Mouse (Mus musculus): ENCODE results near the gene Pde10a. TPM values are rescaled to one million over a fixed set of nuclear protein-coding genes. Genes with fewer than 3 reads are reported as not detected.

Gene Pde10a
- total and polyA plus RNA-seq, 3 experiments, result 0.04 to 0.41 (median 0.21) TPM

DNA sequence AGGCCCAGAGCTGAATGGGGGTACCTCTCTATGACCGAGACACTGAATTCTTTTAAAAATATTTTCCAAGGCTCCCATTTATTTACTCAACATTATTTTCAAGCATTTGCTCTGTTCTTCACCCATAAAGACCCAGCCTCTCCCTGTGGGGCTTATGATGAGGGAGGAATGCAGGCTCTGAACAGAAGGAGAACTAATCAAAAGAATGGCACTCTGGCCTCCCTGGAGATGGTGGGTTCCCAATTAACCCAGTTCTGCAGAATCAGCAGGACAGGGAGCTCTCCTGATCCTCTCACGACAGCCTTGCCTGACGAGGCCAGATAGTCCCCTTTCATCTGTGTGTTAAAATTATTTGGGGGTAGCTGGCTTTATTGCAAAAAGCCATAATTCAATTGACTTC, 117.2 kb downstream of the Pde10a start:
- Histone ChIP-seq H3K36me3 (replicated peaks in 1 of 2; ENCODE audit: control insufficient read depth in 1 of 2, insufficient read depth in 1 of 2, low read length in 1 of 2) (no peaks in the 10 kb centered on the region), H3K4me2 (ENCODE audit: insufficient read depth, low read depth, poor library complexity, severe bottlenecking) (no peak overlapping the region), H3K9me3 (replicated peaks; ENCODE audit: low read length) (no peaks in the 10 kb centered on the region), H3K79me2 (replicated peaks; ENCODE audit: control insufficient read depth, extremely low read depth, insufficient read depth, poor library complexity, severe bottlenecking) (no peaks in the 10 kb centered on the region), H3K27me3 (replicated peaks) (no peaks in the 10 kb centered on the region), H3K27ac (ENCODE audit: insufficient read depth, low read depth) (no peak overlapping the region), H3K4me1 (ENCODE audit: control insufficient read depth in 1 of 2, insufficient read depth in 2 of 2) (peaks cover 3 to 28% of the 10 kb centered on the region in 2 experiments; a peak in 3 of 4 replicates), H3K4me3 (replicated peaks in 1 of 3; ENCODE audit: low read depth in 2 of 3, low read length in 2 of 3, poor library complexity in 1 of 3) (no peak overlapping the region), H3K9ac (ENCODE audit: insufficient read depth, low read depth) (no peak overlapping the region)
- in situ Hi-C loops (cut with MboI; ENCODE audit: low pct_ligation_motif_present, low pct_unique_long_range_greater_than_20kb, low sequenced_read_pairs), result loop anchor here (25.0 kb wide), 1 partner anchor 95 kb away; no protein-coding TSS in a partner anchor
- TF ChIP-seq ZNF384 (IDR thresholded peaks at IDR 0.05; ENCODE audit: low read depth, low read length) (no peak), MAFK (IDR thresholded peaks at IDR 0.05; ENCODE audit: insufficient replicate concordance, low read length) (no peak), ETS1 (conservative IDR thresholded peaks at IDR 0.05; ENCODE audit: low read depth, low read length) (no peak), USF1 (IDR thresholded peaks at IDR 0.05; ENCODE audit: low read depth, low read length) (no peak), MAZ (IDR thresholded peaks at IDR 0.05; ENCODE audit: low read depth, low read length) (no peak), ZKSCAN1 (IDR thresholded peaks at IDR 0.05; ENCODE audit: borderline replicate concordance, low read depth, low read length) (no peak), ZC3H11A (IDR thresholded peaks at IDR 0.05; ENCODE audit: low read depth, low read length) (no peak), RCOR1 (conservative IDR thresholded peaks at IDR 0.05; ENCODE audit: low read depth, low read length) (no peak), RAD21 (IDR thresholded peaks at IDR 0.05; ENCODE audit: low read depth, low read length) (no peak), HCFC1 (IDR thresholded peaks at IDR 0.05; ENCODE audit: low read depth, low read length) (no peak), JUND (conservative IDR thresholded peaks at IDR 0.05; ENCODE audit: low read depth, low read length) (no peak), JUN (IDR thresholded peaks at IDR 0.05; ENCODE audit: insufficient read depth, low read depth, low read length) (no peak), BHLHE40 (IDR thresholded peaks at IDR 0.05; ENCODE audit: low read depth, low read length) (no peak)
- dilution Hi-C loops (cut with MboI; ENCODE audit: extremely low pct_ligation_motif_present, extremely low pct_unique_long_range_greater_than_20kb, low sequenced_read_pairs), result no loop called here
- no peak for DNase-seq (ENCODE audit: extremely low read depth)

DNA sequence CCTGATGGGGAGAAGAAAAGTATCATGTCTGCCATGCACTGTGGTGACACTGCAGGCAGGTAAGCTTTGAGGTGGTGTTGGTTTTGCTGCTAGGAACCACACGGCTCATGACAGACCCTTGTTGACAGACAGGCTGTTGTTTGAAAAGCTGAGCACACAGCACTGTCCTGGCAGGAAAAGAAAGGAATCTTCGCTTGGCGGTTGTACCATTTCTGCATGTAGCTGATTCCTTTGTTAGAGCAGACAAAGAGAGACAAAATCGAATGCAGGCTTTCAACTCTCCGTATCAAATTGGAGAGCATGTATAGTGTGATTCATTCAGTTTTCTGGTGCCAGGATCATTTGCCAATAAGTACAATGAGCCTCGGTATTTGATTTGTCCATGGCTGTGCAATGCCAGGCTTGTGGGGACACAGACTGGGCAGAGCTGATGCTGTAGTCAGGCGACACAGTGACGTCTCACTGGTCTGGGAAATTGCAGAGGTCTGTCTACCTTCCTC, 122.2 kb downstream of the Pde10a start:
- Histone ChIP-seq H3K27ac (ENCODE audit: insufficient read depth, low read depth) (no peak overlapping the region), H3K9me3 (replicated peaks; ENCODE audit: low read length) (peaks cover 2% of the 10 kb centered on the region), H3K4me2 (ENCODE audit: insufficient read depth, low read depth, poor library complexity, severe bottlenecking) (no peak overlapping the region), H3K36me3 (replicated peaks in 1 of 2; ENCODE audit: control insufficient read depth in 1 of 2, insufficient read depth in 1 of 2, low read length in 1 of 2) (no peaks in the 10 kb centered on the region), H3K27me3 (replicated peaks) (no peaks in the 10 kb centered on the region), H3K4me1 (ENCODE audit: control insufficient read depth in 1 of 2, insufficient read depth in 2 of 2) (no peaks in the 10 kb centered on the region), H3K4me3 (replicated peaks in 1 of 3; ENCODE audit: low read depth in 2 of 3, low read length in 2 of 3, poor library complexity in 1 of 3) (no peak overlapping the region), H3K79me2 (replicated peaks; ENCODE audit: control insufficient read depth, extremely low read depth, insufficient read depth, poor library complexity, severe bottlenecking) (no peaks in the 10 kb centered on the region), H3K9ac (ENCODE audit: insufficient read depth, low read depth) (no peak overlapping the region)
- in situ Hi-C loops (cut with MboI; ENCODE audit: low pct_ligation_motif_present, low pct_unique_long_range_greater_than_20kb, low sequenced_read_pairs) (loop anchor here (25.0 kb wide), 1 partner anchor 90 kb away; no protein-coding TSS in a partner anchor), dilution Hi-C loops (cut with MboI; ENCODE audit: extremely low pct_ligation_motif_present, extremely low pct_unique_long_range_greater_than_20kb, low sequenced_read_pairs) (no loop called here)
- no peak for TF ChIP-seq TCF12 (IDR thresholded peaks at IDR 0.05; ENCODE audit: low read depth, low read length)
- DNase-seq (ENCODE audit: extremely low read depth), result no peak

Data from CH12.LX (cell line).